Mouse (Mus musculus) cerebellum, adult 2 months (tissue): ENCODE results near the gene Clic1. TPM values are rescaled to one million over a fixed set of nuclear protein-coding genes. Genes with fewer than 3 reads are reported as not detected.

ENCODE experiments used
- DNase-seq, 2 experiments: peaks; one replicate each; pipeline ENCODE4 v3.0.0; 2021
- H3K27ac ChIP-seq: fragments of 200-500 bp; 2 replicates; pipeline ENCODE4 v1.5.1; 2012; ENCODE audit warnings: low read length, control low read depth, inconsistent platforms; ENCODE audit not compliant: insufficient read depth
- H3K27me3 ChIP-seq: fragments of 200-500 bp; 2 replicates; pipeline ENCODE4 v1.6.1; 2012; ENCODE audit warnings: inconsistent platforms, mild to moderate bottlenecking, low read length, moderate library complexity; ENCODE audit not compliant: control insufficient read depth, insufficient read depth
- H3K4me1 ChIP-seq: fragments of 200-500 bp; 2 replicates; pipeline ENCODE4 v1.6.1; 2011; ENCODE audit warnings: low read length; ENCODE audit not compliant: control insufficient read depth, insufficient read depth
- H3K4me3 ChIP-seq: fragments of 200-500 bp; replicated peaks from 2 replicates; pipeline ENCODE3; 2011; ENCODE audit warnings: mild to moderate bottlenecking, low read depth, low read length, control low read depth; ENCODE audit not compliant: insufficient read depth
- CTCF ChIP-seq: fragments of 200-500 bp; IDR thresholded peaks from 2 replicates; pipeline ENCODE4 v1.5.1; 2011; ENCODE audit warnings: low read depth, mild to moderate bottlenecking, control low read depth, low read length, moderate library complexity, borderline replicate concordance; ENCODE audit not compliant: insufficient read depth
- POLR2A ChIP-seq: fragments of 200-500 bp; IDR thresholded peaks from 2 replicates; pipeline ENCODE4 v1.6.1; 2011; ENCODE audit warnings: low read length, control low read depth, borderline replicate concordance; ENCODE audit not compliant: insufficient read depth
- WGBS: fragments of 180-500 bp; shearing (Covaris S2); methylation state at CpG from one replicate; pipeline ENCODE4 v1.1.7; 2018; 5-methylcytosine and 5-hydroxymethylcytosine counted together
- polyA plus RNA-seq: library from polyadenylated mRNA; depleted of rRNA; stranded (reverse); fragments of >200 nt; gene quantifications from 2 replicates; pipeline ENCODE4 v1.2.3, GENCODE M21; 2012

The Clic1 gene
- polyA plus RNA-seq, 1 experiment: 41.2 TPM

GRCm38 (mm10) chr17:35100196-35100765 is 50.5 kb downstream of the Clic1 start:
- Histone ChIP-seq H3K27ac (no peak overlapping the region), H3K27me3 (no peaks in the 10 kb centered on the region), H3K4me3 (no peak overlapping the region), H3K4me1 (peaks cover 78% of the 10 kb centered on the region)
- 46% methylated on average over 10 of the region's 10 CpGs for WGBS
- TF ChIP-seq CTCF (no peak), POLR2A (no peak)
- no peak for DNase-seq

DNA sequence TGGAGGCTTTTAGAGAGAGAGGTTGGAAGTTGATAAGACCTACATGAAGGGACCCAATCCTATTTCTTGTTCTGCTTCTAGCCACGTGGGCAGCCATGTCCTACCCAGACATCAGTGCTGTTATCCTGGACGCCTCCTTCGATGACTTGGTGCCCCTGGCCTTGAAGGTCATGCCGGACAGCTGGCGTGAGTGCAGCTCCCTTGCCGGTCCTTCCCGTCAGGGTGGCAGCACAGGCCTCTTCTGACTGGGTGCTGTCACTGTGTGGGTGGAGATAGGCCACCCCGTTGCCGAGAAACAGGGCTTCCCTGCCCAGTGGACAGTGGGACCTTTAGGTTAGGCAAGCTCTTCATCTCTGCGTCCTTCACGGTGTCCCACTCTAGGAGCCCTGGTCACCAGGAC is 51.4 kb downstream of the Clic1 start:
- no peak overlapping the region for H3K4me3 ChIP-seq
- 30% methylated on average over 11 of the region's 11 CpGs for WGBS
- TF ChIP-seq POLR2A: no peak
- TF ChIP-seq CTCF: no peak
- DNase-seq: no peak
- H3K27me3 ChIP-seq: no peaks in the 10 kb centered on the region
- peak overlapping the region; percentile 29 for H3K27ac ChIP-seq
- peaks cover 80% of the 10 kb centered on the region for H3K4me1 ChIP-seq

- no peak for TF ChIP-seq CTCF
- no peak for TF ChIP-seq POLR2A
- Histone ChIP-seq H3K4me1 (peaks cover 71% of the 10 kb centered on the region), H3K27me3 (no peaks in the 10 kb centered on the region), H3K27ac (peak overlapping the region; percentile 29), H3K4me3 (no peak overlapping the region)
- peak in 1 of 2 experiments; percentile 55 for DNase-seq
- 18% methylated on average over 8 of the region's 8 CpGs for WGBS
Measured at GRCm38 (mm10) chr17:35102299-35102698, 52.5 kb downstream of the Clic1 start.

GRCm38 (mm10) chr17:35103221-35103690 is 53.5 kb downstream of the Clic1 start:
- no peak overlapping the region for H3K4me3 ChIP-seq
- no peak overlapping the region for H3K27ac ChIP-seq
- DNase-seq: no peak
- WGBS: 35% methylated on average over 6 of the region's 6 CpGs
- H3K27me3 ChIP-seq: no peaks in the 10 kb centered on the region
- peaks cover 68% of the 10 kb centered on the region for H3K4me1 ChIP-seq
- no peak for TF ChIP-seq CTCF
- TF ChIP-seq POLR2A: no peak

GRCm38 (mm10) chr17:35104079-35104478 is 54.3 kb downstream of the Clic1 start:
- 84% methylated on average over 7 of the region's 7 CpGs for WGBS
- Histone ChIP-seq H3K4me1 (peaks cover 63% of the 10 kb centered on the region), H3K27me3 (no peaks in the 10 kb centered on the region), H3K27ac (no peak overlapping the region), H3K4me3 (no peak overlapping the region)
- DNase-seq: no peak
- TF ChIP-seq POLR2A (no peak), CTCF (no peak)

DNA sequence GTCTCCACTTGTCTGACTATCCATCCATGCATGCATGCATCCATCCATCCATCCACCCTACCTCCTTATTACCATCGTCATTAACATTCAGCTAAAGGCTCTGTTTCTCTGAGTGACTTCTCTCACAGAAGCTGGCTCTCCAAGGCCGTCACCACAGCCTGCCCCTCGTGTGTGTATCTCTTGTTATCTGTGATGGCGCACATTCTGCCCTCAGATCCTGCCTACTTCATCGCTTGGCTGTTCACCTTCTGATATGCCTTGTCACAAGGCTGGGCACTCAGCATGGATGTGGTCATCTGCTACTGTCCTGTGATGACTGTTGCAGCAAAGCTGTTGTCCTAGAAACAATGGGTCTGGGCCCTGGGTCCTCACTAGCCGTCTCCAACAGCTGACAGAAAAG is 55.0 kb downstream of the Clic1 start:
- Histone ChIP-seq H3K4me3 (no peak overlapping the region), H3K4me1 (peaks cover 57% of the 10 kb centered on the region), H3K27me3 (no peaks in the 10 kb centered on the region), H3K27ac (peak overlapping the region; percentile 23; the same call in 1 of the 2 replicates)
- TF ChIP-seq CTCF (no peak), POLR2A (no peak)
- WGBS: 61% methylated on average over 6 of the region's 6 CpGs
- no peak for DNase-seq

DNA sequence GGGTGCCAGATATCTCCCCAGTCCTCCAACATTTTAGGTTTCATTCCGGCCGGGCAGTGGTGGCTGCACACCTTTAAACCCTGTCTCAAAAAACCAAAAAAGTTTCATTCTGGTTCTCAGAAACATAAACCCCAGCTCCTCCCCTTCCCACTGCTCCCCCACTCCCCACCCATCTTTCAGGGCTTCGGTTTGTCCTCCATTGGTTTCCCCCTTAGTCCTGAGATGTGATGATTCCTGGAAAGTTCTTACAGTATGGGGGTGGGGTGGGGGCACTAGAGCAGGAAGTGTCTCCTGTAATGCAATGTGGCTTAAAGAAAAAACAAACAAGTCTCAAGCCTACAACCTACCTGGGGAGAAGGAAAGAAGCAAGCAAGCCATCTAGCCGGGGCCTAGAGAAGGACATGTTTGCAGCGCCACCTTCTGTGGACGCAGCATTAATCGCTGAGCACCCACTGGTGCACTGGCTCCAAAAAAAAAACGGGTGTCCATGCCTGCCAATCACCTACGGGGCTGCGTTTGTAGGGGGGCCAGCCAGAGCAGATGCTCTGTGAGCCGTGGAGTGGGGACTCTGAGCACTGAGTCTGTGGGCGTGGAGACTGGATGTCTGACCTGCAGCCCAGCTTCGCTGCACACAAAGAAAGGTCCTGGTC is 56.1 kb downstream of the Clic1 start:
- peak overlapping the region; percentile 62 for H3K27ac ChIP-seq
- no peak overlapping the region for H3K4me3 ChIP-seq
- no peaks in the 10 kb centered on the region for H3K27me3 ChIP-seq
- DNase-seq: peak; percentile 76 to 77
- peaks cover 46% of the 10 kb centered on the region for H3K4me1 ChIP-seq
- 6% methylated on average over 13 of the region's 13 CpGs for WGBS
- TF ChIP-seq CTCF (peak; percentile 77), POLR2A (no peak)

DNA sequence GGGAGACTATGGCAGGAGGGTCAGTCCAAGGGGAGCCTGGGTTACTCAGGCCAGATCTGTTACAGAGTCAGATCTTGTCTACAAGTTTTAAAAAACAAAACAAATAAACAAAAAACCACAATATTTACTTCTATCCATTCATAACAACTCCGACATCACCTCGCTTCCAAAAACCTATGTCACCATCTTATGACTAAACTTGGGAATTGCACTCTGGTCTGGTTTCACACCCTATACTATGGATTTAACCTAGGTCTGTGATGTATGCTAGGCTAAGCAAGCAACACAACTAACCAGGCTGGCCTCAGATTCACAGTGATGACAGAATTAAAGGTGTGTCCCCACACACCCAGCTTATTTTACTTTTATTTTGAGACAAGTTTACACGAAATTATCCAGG is 56.8 kb downstream of the Clic1 start:
- no peak for TF ChIP-seq CTCF
- no peak for TF ChIP-seq POLR2A
- peaks cover 41% of the 10 kb centered on the region for H3K4me1 ChIP-seq
- no peak for DNase-seq
- 65% methylated on average over 3 of the region's 3 CpGs for WGBS
- peak overlapping the region; percentile 62; the same call in 1 of the 2 replicates for H3K27ac ChIP-seq
- no peaks in the 10 kb centered on the region for H3K27me3 ChIP-seq
- H3K4me3 ChIP-seq: no peak overlapping the region
